Mouse (Mus musculus): ENCODE data around the gene Kcna7.
A peak's percentile ranks its signal among the peaks of the same experiment; 100 is the strongest.

Gene Kcna7

DNA sequence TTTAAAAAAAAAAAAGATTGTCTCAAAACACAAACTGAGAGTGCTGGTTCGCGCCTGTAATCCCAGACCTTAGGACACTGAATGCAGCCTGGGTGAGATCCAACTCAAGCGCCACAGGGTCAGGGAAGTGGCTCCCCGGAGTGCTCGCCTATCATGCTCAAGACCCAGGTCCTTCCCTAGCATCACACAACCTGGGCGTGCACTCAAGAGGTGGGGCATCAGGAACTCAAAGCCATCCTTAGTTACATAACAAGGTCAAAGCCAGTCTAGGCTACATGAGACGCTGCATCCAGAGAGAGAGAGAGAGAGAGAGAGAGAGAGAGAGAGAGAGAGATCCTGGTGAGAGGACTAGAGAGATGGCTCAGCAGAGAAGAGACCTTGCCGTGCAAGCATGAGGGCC, 21.1 kb downstream of the Kcna7 start:
- no peak for DNase-seq

DNA sequence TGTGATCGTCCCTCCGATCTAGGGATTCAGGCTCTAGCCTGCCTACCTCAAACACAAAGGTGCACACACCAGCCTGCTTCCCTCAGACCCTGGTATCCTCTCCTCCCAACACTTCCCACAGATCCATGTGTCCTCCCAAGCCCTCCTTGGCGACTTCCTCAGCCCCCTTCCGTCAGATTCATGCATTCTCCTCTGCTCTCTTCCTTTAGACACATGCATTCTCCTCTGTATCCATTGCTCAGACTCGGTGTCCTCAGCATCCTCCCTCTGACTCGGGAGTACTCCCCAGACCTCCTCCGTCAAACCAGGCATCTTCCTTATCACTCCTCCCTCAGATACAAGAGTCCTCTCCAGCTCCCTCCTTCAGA, 28.4 kb downstream of the Kcna7 start:
- no peak for DNase-seq

DNA sequence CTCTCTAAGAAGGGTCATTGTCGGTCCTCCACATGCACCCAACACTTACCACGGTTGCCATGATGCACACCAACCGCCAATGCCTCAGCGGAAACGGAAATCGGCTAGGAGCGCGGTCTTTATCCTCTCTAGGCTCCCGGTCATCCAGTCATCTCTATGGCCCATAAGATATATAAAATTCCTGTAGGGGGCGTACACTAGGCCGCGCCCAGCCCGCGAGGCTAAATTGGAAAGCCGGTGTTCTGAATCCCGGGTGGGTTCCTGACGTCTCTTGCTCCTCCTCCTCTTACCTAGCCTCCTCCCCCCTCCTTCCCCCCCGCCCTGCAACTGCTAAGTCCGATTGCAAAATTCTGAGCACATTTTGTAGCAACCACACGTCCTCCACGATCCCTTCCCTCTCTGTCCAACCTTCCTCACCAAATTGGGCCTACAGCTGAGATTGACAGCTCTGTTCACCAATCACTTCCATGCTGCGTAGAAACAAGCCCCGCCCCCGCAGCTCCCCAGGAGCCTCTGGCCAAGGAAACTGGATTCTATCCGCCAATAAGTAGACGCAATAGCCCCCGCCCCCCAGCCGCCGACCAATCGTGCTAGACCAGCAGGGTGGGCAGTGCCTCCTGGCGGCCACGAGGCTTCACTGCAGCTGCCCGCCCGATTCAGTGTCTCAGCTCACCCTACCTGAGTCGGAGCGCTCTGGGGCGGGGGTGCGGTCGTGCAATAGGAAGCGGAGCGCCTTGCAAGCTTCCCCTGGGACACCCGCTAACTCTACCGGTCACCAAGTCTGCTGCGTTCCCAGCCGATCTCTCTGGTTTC, 29.0 kb downstream of the Kcna7 start, which contains the start of gene Gys1:
Gene Gys1 (plus strand): TSS at position 642 of the 813 bp plus-strand sequence.
- DNase-seq, result peak; percentile 100

GRCm38 (mm10) chr7:45435038-45435437, 29.6 kb downstream of the Kcna7 start:
- peak; percentile 49 for DNase-seq

- no peak for DNase-seq
Observed at GRCm38 (mm10) chr7:45436444-45436843, 31.0 kb downstream of the Kcna7 start.

- no peak for DNase-seq
Observed at GRCm38 (mm10) chr7:45437046-45437445, 31.6 kb downstream of the Kcna7 start.

DNA sequence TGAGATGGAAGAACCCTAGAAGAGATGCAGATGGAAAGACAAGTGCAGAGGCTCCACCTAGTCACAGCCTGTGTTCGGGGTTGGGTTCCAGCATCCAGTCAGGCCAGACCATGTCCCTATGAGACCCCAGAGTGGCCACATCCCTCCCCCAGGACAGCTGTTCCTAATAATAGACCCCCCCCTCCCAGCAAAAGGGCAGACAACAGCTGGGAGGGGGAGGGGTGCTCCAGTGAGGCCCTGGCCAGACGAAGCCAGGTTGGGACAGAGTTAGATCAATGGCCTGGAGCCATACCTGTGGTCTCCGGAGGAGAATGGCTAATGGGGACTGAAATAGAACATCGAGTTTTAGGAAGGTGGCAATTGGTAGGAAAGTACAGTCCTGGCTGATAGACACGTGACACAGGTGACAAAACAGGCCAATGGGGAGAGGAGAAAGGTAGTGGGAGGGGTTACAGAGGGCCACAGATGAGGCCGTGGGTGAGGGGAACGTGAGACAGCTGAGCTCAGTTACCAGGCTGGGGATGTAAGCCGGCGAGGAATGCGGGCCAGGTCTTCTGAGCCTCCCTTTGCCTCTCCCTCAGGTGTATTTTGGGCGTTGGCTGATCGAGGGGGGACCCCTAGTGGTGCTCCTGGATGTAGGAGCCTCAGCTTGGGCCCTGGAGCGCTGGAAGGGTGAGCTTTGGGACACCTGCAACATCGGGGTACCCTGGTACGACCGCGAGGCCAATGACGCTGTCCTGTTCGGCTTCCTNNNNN, 32.2 kb downstream of the Kcna7 start, which contains the start of gene Ruvbl2:
Gene Ruvbl2 (minus strand): TSS at position 576 of the 756 bp plus-strand sequence.
- peak; percentile 59 for DNase-seq

GRCm38 (mm10) chr7:45443526-45444420, 38.3 kb downstream of the Kcna7 start:
- DNase-seq, result no peak

- no peak for DNase-seq
Observed at GRCm38 (mm10) chr7:45446589-45446988, 41.1 kb downstream of the Kcna7 start.

DNA sequence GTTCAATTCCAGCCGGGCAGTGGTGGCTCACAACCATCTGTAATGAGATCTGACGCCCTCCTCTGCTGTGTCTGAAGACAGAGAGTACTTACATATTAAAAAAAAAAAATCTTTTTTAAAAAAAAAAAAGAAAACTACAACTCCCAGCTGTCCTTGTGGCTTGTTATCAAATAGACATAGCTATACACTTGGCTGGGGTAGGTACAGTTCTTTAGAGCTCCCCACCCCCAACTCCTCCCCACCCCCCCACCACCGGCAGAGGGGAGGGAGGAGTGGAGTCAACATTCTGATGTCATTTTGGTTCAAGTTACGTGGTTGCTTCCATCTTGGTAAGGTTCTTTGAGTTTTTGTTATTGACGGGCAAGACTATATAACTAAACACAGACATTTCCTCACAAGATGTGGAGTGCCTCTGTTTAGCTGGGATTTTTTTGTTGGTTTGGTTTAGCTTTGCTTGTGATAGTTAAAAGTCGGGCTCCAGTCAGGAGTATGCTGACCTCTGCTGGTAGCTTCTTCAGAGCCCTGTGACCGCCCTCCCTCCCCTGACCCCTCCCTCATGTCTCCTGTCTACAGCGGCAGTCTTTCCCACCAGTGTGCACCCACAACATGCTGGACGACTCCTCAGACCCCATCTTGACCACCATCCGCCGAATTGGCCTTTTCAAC, 42.0 kb downstream of the Kcna7 start:
- DNase-seq, result peak in 1 of 2 experiments; percentile 60

DNA sequence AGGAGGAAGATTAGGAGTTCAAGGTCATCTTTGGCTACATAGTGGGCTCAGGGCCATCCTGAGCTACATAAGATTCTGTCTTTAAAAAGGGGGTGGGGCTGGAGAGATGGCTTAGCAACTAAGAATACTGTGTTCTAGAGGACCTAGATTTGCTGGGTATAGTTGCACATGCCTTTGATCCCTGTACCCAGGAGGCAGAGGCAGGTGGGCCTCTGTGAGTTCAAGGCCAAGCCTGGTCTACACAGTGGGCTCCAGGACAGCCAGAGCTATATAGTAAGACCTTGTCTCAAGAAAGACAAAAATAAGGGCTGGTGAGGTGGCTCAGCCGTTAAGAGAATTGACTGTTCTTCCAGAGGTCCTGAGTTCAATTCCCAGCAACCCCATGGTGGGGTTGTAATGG, 44.5 kb downstream of the Kcna7 start:
- DNase-seq, result no peak

- peak; percentile 85 to 93 for DNase-seq
Observed at GRCm38 (mm10) chr7:45451344-45451982, 46.0 kb downstream of the Kcna7 start.

GRCm38 (mm10) chr7:45454971-45455370, 49.5 kb downstream of the Kcna7 start:
- no peak for DNase-seq

GRCm38 (mm10) chr7:45455932-45456696, 50.7 kb downstream of the Kcna7 start:
- peak in 1 of 2 experiments; percentile 51 for DNase-seq

- peak in 1 of 2 experiments; percentile 29 for DNase-seq
Observed at GRCm38 (mm10) chr7:45456721-45457203, 51.3 kb downstream of the Kcna7 start.

DNA sequence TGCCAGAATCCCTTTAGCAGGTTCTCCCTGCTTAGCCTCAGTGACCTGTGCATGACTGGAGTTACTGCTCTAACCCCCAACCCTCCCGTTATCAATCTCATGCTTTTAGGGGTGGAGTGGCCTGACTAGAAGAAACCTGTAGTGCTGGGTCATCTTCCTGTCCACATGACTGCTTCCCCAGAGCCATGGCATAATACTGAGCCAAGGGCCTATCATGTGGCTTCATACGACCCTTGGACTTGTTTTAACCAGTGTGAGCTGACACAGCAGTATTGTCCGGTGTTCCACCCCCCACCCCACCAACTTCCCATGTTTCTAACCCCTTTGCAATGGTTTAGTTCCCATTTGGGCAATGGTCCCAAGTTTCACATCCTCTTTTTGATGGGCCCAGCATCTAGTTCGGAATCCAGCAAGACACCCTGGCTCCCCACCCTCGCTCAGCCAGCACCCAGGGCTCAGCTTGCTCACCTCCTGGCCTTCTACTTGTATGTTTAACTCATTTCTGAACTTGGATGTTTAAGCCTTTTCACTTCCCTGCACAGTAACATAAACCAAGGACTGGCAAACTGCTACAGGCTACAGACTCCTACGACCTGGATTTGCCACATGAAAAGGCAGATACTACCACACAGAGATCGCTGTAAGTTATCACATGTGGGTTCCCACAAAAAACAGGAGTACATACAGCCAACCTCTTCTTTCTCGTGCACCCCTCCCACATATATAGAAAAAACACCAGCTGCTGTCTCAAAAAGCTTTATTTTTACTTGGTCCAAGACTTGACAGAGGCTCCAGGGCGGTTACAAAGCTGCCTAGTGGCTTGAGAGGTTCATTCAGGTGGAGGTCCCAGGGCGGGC, 52.0 kb downstream of the Kcna7 start:
- peak; percentile 73 to 87 for DNase-seq

- DNase-seq, result peak; percentile 77 to 89
Observed at GRCm38 (mm10) chr7:45458748-45459563, 53.5 kb downstream of the Kcna7 start.

Data from kidney, postnatal 36 days (tissue).